Mouse (Mus musculus) left cerebral cortex, postnatal 36 days (tissue): ENCODE measurements at regions not wholly inside any gene's neighbourhood (a gene's known extent, or its start where the extent isn't known, plus 50 kb on each side); places are given as distances from the start of the nearest gene placed in this dataset.
A peak's percentile ranks its signal among the peaks of the same experiment; 100 is the strongest.

ENCODE experiments used
- DNase-seq, 2 experiments: peaks; one replicate each; pipeline ENCODE4 v3.0.0; 2021 to 2022; ENCODE audit warnings: low spot score in 2 of 2, mixed read lengths in 1 of 2
- intact Hi-C: fragments of 180-260 bp; cut with DNase I; formaldehyde crosslinking; loops from one replicate; pipeline ENCODE4 v1.15.1; 2025

GRCm38 (mm10) chr1:190639846-190640245, 271.7 kb downstream of the Rps6kc1 start:
- intact Hi-C loops = no loop called here
- no peak for DNase-seq

GRCm38 (mm10) chr1:190634935-190635334, 276.6 kb downstream of the Rps6kc1 start:
- intact Hi-C loops = no loop called here

GRCm38 (mm10) chr1:190631641-190632040, 279.9 kb downstream of the Rps6kc1 start:
- intact Hi-C loops = no loop called here
- no peak for DNase-seq

More at GRCm38 (mm10) chr1:190634935-190635334, 276.6 kb downstream of the Rps6kc1 start:
- DNase-seq = no peak

- no peak for DNase-seq
- intact Hi-C loops = no loop called here
Measured at GRCm38 (mm10) chr1:190630193-190630592, 281.4 kb downstream of the Rps6kc1 start.

GRCm38 (mm10) chr1:190623916-190624315, 287.7 kb downstream of the Rps6kc1 start:
- DNase-seq = no peak
- intact Hi-C loops = no loop called here

- no peak for DNase-seq
- intact Hi-C loops = no loop called here
Measured at GRCm38 (mm10) chr1:190600425-190600824, 311.1 kb downstream of the Rps6kc1 start.

- no peak for DNase-seq
- intact Hi-C loops = no loop called here
Measured at GRCm38 (mm10) chr1:190599622-190600021, 311.9 kb downstream of the Rps6kc1 start.

GRCm38 (mm10) chr1:190596209-190596608, 315.4 kb downstream of the Rps6kc1 start:
- intact Hi-C loops = no loop called here
- DNase-seq = peak in 1 of 2 experiments; percentile 10

- intact Hi-C loops = no loop called here
Measured at GRCm38 (mm10) chr1:190591621-190592020, 319.9 kb downstream of the Rps6kc1 start.

GRCm38 (mm10) chr1:190589586-190589985, 322.0 kb downstream of the Rps6kc1 start:
- intact Hi-C loops = no loop called here

More at GRCm38 (mm10) chr1:190591621-190592020, 319.9 kb downstream of the Rps6kc1 start:
- no peak for DNase-seq

GRCm38 (mm10) chr1:190583272-190583671, 328.3 kb downstream of the Rps6kc1 start:
- DNase-seq = peak; percentile 12
- intact Hi-C loops = no loop called here

More at GRCm38 (mm10) chr1:190589586-190589985, 322.0 kb downstream of the Rps6kc1 start:
- DNase-seq = no peak

- DNase-seq = no peak
- intact Hi-C loops = no loop called here
Measured at GRCm38 (mm10) chr1:190580653-190581052, 330.9 kb downstream of the Rps6kc1 start.

GRCm38 (mm10) chr1:190570981-190571380, 340.6 kb downstream of the Rps6kc1 start:
- no peak for DNase-seq
- intact Hi-C loops = no loop called here

GRCm38 (mm10) chr1:190570563-190570962, 341.0 kb downstream of the Rps6kc1 start:
- intact Hi-C loops = no loop called here
- no peak for DNase-seq

- intact Hi-C loops = no loop called here
- no peak for DNase-seq
Measured at GRCm38 (mm10) chr1:190566744-190567143, 344.8 kb downstream of the Rps6kc1 start.

- intact Hi-C loops = no loop called here
- no peak for DNase-seq
Measured at GRCm38 (mm10) chr1:190562865-190563457, 348.6 kb downstream of the Rps6kc1 start.

- no peak for DNase-seq
- intact Hi-C loops = no loop called here
Measured at GRCm38 (mm10) chr1:190560086-190560485, 351.5 kb downstream of the Rps6kc1 start.

GRCm38 (mm10) chr1:190541892-190542291, 369.7 kb downstream of the Rps6kc1 start:
- intact Hi-C loops = no loop called here
- no peak for DNase-seq

- DNase-seq = no peak
- intact Hi-C loops = no loop called here
Measured at GRCm38 (mm10) chr1:190532879-190533676, 362.6 kb upstream of the Prox1 start.

GRCm38 (mm10) chr1:190531224-190531623, 360.7 kb upstream of the Prox1 start:
- no peak for DNase-seq
- intact Hi-C loops = no loop called here

GRCm38 (mm10) chr1:190530079-190530478, 359.6 kb upstream of the Prox1 start:
- intact Hi-C loops = no loop called here
- no peak for DNase-seq
